Mouse (Mus musculus) neural tube, embryonic 15.5 days (tissue): ENCODE results near the gene Jup. TPM values are rescaled to one million over a fixed set of nuclear protein-coding genes. Genes with fewer than 3 reads are reported as not detected.

Source experiments
- ATAC-seq: fragments of 200-750 bp; cut with Nextera tagmentation; 2 replicates; pipeline ENCODE4 v1.8.0; 2017; ENCODE audit warnings: mild to moderate bottlenecking, moderate TSS enrichment, moderate library complexity; ENCODE audit not compliant: low FRiP score
- H3K27ac ChIP-seq: fragments of 300-500 bp; sonication (generic); replicated peaks from 2 replicates; pipeline ENCODE4 v1.5.1; 2015; ENCODE audit warnings: mild to moderate bottlenecking, inconsistent platforms
- H3K27me3 ChIP-seq: fragments of 300-500 bp; sonication (generic); replicated peaks from 2 replicates; pipeline ENCODE4 v1.6.1; 2015; ENCODE audit warnings: inconsistent platforms
- H3K36me3 ChIP-seq: fragments of 300-500 bp; sonication (generic); 2 replicates; pipeline ENCODE4 v1.6.1; 2015; ENCODE audit warnings: inconsistent platforms
- H3K4me1 ChIP-seq: fragments of 300-500 bp; sonication (generic); 2 replicates; pipeline ENCODE4 v1.6.1; 2015; ENCODE audit warnings: inconsistent platforms
- H3K4me2 ChIP-seq: fragments of 300-500 bp; sonication (generic); 2 replicates; pipeline ENCODE4 v1.6.1; 2015; ENCODE audit warnings: inconsistent platforms, mild to moderate bottlenecking, moderate library complexity
- H3K4me3 ChIP-seq: fragments of 300-500 bp; sonication (generic); replicated peaks from 2 replicates; pipeline ENCODE4 v1.5.1; 2015; ENCODE audit warnings: mild to moderate bottlenecking, inconsistent platforms
- H3K9ac ChIP-seq: fragments of 300-500 bp; sonication (generic); replicated peaks from 2 replicates; pipeline ENCODE4 v1.6.1; 2015; ENCODE audit warnings: mild to moderate bottlenecking, inconsistent platforms
- H3K9me3 ChIP-seq: fragments of 300-500 bp; sonication (generic); replicated peaks from 2 replicates; pipeline ENCODE4 v1.6.1; 2016; ENCODE audit warnings: inconsistent platforms
- WGBS: fragments of 180-500 bp; shearing (Covaris S2); methylation state at CpG from one replicate; pipeline ENCODE4 v1.1.7; 2015; ENCODE audit warnings: mixed read lengths; 5-methylcytosine and 5-hydroxymethylcytosine counted together
- polyA plus RNA-seq: library from polyadenylated mRNA; unstranded; fragments of >200 nt; fragmentation: Nextera tagmentation; extraction: Ambion mirVana; gene quantifications from 2 replicates; pipeline ENCODE4 v1.2.1, GENCODE M21; 2015

Gene Jup
- polyA plus RNA-seq, result 58.2 and 74.6 TPM in 2 replicates

DNA sequence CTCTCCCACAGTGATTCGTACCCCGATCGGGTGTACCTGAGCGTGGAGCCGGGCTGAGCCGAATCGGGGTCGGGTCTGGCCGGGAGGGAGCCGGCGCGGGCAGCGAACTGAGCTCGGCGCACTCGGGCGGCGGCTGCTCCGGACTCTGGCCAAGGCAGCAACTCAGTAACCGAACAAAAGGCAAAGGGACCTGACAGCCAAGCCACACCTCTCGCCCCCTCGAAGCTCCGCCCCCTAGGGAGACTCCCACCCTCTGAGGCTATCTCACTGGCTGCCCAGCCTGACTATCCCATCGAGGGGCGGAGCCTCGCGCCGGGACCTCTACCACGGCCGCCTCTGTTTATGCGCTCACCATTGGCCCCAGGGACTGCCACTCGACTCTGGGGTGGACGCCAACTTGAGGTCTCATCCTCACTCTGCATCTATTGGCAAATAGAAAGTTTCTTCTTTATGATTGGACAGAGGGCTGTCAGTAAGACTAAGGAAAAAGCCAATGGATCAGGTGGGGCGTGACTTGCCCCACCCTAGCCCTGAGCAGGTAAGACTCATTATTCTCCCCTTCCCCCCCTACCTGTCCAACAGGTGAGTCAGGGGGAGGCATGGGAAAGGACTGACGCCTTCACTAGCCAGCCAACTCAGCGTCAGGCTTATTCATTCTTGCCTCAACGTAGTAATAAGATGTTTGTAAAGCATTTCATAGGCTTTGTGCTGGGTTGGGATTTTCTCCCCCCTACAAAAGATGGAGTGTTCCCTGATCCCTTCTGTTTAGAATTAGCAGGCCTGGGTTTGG is at the start of gene Jup:
TSS of gene Jup (minus strand) at position 164 of the 790 bp plus-strand sequence.
- Histone ChIP-seq H3K4me3 (peak within 1 kb of the TSS; percentile 61), H3K4me2 (peak within 1 kb of the TSS; percentile 64), H3K27ac (peak within 1 kb of the TSS; percentile 77), H3K9ac (peak within 1 kb of the TSS; percentile 72), H3K27me3 (0 out of 2 replicates have a peak, but pooled peaks cover 3% of the 10 kb centered on the region), H3K9me3 (no peaks in the 10 kb centered on the region), H3K4me1 (peaks cover 35% of the 10 kb centered on the region), H3K36me3 (no peaks in the 10 kb centered on the region)
- under 1% methylated on average over 37 of the region's 37 CpGs for WGBS
- ATAC-seq, result peak; percentile 98

DNA sequence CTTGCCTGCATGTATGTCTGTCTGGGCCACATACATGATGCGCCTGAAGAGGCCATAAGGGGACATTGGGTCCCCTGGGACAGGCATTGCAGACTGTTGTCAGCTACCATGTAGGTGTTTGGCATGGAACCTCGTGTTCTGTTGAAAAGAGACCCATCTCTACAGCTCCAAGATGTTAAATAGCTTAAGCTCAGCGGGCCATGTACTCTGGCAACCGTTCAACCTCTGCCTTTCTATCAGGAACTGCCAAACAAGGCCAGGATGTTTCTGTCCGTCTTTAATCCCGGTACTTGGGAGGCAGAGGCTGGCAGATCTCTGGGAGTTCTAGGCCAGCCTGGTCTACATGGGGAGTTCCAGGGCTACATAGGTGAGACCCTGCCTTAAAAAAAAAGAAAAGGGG is 45.1 kb upstream of the Jup start:
- peaks cover 25% of the 10 kb centered on the region for H3K4me1 ChIP-seq
- 0 out of 2 replicates have a peak, but pooled peaks cover 3% of the 10 kb centered on the region for H3K36me3 ChIP-seq
- H3K4me3 ChIP-seq, result no peak overlapping the region
- no peak for ATAC-seq
- H3K27me3 ChIP-seq, result no peaks in the 10 kb centered on the region
- no peak overlapping the region for H3K9ac ChIP-seq
- no peak overlapping the region for H3K4me2 ChIP-seq
- H3K27ac ChIP-seq, result no peak overlapping the region
- H3K9me3 ChIP-seq, result no peaks in the 10 kb centered on the region
- 86% methylated on average over 6 of the region's 6 CpGs for WGBS

GRCm38 (mm10) chr11:100441797-100442196 is 44.2 kb upstream of the Jup start, which contains the start of the genes Nt5c3b and Klhl10:
Gene Nt5c3b, minus strand, starts transcription at chr11:100441808.
Gene Klhl10, plus strand, starts transcription at chr11:100441917.
- WGBS, result 79% methylated on average over 8 of the region's 8 CpGs
- peak within 1 kb of the TSS; percentile 76 for H3K4me2 ChIP-seq
- H3K9me3 ChIP-seq, result no peaks in the 10 kb centered on the region
- peaks cover 25% of the 10 kb centered on the region for H3K4me1 ChIP-seq
- ATAC-seq, result no peak
- peak within 1 kb of the TSS; percentile 80 for H3K27ac ChIP-seq
- peak within 1 kb of the TSS; percentile 92 for H3K9ac ChIP-seq
- H3K27me3 ChIP-seq, result no peaks in the 10 kb centered on the region
- peak within 1 kb of the TSS; percentile 84 for H3K4me3 ChIP-seq
- peaks cover 6% of the 10 kb centered on the region; the same call in 1 of the 2 replicates for H3K36me3 ChIP-seq

- H3K4me2 ChIP-seq, result peak overlapping the region; percentile 76
- H3K4me3 ChIP-seq, result peak overlapping the region; percentile 84
- no peaks in the 10 kb centered on the region for H3K27me3 ChIP-seq
- peak overlapping the region; percentile 92 for H3K9ac ChIP-seq
- peaks cover 8% of the 10 kb centered on the region; the same call in 1 of the 2 replicates for H3K36me3 ChIP-seq
- WGBS, result 2% methylated on average over 51 of the region's 52 CpGs
- H3K9me3 ChIP-seq, result no peaks in the 10 kb centered on the region
- H3K27ac ChIP-seq, result peak overlapping the region; percentile 80
- peaks cover 25% of the 10 kb centered on the region for H3K4me1 ChIP-seq
- ATAC-seq, result peak; percentile 97
Measured at GRCm38 (mm10) chr11:100440691-100441522, 43.3 kb upstream of the Jup start.

DNA sequence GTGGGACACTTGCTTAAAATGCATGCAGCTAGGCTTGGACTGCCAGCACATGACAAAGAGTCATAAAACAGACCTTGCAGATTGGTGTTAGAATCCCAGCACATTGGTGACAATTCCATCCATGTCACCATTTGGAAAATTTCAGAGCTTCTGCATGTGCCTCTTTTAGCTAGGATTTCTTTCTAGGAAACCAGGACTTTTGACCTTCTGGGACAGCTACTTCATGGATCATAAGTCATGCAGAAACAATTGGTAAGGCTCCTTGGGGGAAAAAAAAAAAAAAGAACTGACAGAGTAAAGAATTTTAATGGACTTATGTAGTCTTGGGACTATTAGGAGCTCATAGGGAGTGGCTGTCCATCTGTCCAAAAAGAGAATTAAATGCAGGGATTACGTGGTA is 40.3 kb upstream of the Jup start:
- WGBS, result 61% methylated on average over 1 of the region's 1 CpGs
- no peaks in the 10 kb centered on the region for H3K27me3 ChIP-seq
- H3K9ac ChIP-seq, result no peak overlapping the region
- H3K4me1 ChIP-seq, result peaks cover 25% of the 10 kb centered on the region
- no peaks in the 10 kb centered on the region for H3K9me3 ChIP-seq
- no peak overlapping the region for H3K4me3 ChIP-seq
- H3K4me2 ChIP-seq, result no peak overlapping the region
- no peak overlapping the region for H3K27ac ChIP-seq
- peaks cover 23% of the 10 kb centered on the region for H3K36me3 ChIP-seq
- no peak for ATAC-seq

DNA sequence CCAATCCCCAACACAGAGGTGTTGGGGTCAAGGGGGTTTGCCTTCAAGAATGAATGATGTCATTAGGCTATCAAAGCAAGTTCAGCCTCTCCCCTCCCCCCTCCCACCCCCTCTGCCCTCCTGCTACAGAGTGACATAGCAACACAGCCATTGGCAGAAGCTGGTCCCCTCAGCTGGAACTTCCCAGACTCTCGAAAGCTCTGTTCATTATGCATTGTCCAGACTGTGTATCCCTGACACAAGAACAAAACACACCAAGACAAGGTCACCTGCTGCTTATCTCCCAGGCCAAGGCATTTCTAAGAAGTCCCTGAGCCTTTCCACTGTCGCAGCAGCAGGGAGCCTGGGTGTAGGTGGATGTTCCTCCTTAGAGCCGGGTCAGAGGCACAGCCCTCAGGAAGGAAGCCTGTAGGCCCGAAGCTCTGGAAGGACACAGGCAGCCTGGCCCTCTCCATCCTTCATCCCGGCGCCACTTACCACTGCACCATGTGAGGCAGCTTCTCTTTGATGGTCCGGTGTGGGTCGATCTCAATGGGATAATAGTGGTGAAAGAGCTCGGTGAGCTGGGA is 38.2 kb upstream of the Jup start:
- no peaks in the 10 kb centered on the region for H3K27me3 ChIP-seq
- peaks cover 30% of the 10 kb centered on the region for H3K36me3 ChIP-seq
- no peak for ATAC-seq
- H3K9me3 ChIP-seq, result no peaks in the 10 kb centered on the region
- no peak overlapping the region for H3K27ac ChIP-seq
- no peak overlapping the region for H3K4me3 ChIP-seq
- H3K4me2 ChIP-seq, result no peak overlapping the region
- H3K4me1 ChIP-seq, result peaks cover 17% of the 10 kb centered on the region
- WGBS, result 44% methylated on average over 9 of the region's 9 CpGs
- H3K9ac ChIP-seq, result no peak overlapping the region

GRCm38 (mm10) chr11:100432002-100432401 is 34.4 kb upstream of the Jup start:
- peaks cover 38% of the 10 kb centered on the region for H3K36me3 ChIP-seq
- H3K9me3 ChIP-seq, result no peaks in the 10 kb centered on the region
- ATAC-seq, result no peak
- no peak overlapping the region for H3K4me3 ChIP-seq
- WGBS, result 97% methylated on average over 5 of the region's 5 CpGs
- H3K27me3 ChIP-seq, result no peaks in the 10 kb centered on the region
- H3K27ac ChIP-seq, result no peak overlapping the region
- no peak overlapping the region for H3K9ac ChIP-seq
- 0 out of 2 replicates have a peak, but pooled peaks cover 6% of the 10 kb centered on the region for H3K4me1 ChIP-seq
- no peak overlapping the region for H3K4me2 ChIP-seq

- Histone ChIP-seq H3K4me2 (no peak overlapping the region), H3K9ac (no peak overlapping the region), H3K4me3 (no peak overlapping the region), H3K27me3 (no peaks in the 10 kb centered on the region), H3K27ac (no peak overlapping the region), H3K36me3 (peaks cover 29% of the 10 kb centered on the region), H3K9me3 (no peaks in the 10 kb centered on the region), H3K4me1 (0 out of 2 replicates have a peak, but pooled peaks cover 6% of the 10 kb centered on the region)
- WGBS, result 93% methylated on average over 7 of the region's 7 CpGs
- no peak for ATAC-seq
Measured at GRCm38 (mm10) chr11:100430052-100430451, 32.5 kb upstream of the Jup start.

DNA sequence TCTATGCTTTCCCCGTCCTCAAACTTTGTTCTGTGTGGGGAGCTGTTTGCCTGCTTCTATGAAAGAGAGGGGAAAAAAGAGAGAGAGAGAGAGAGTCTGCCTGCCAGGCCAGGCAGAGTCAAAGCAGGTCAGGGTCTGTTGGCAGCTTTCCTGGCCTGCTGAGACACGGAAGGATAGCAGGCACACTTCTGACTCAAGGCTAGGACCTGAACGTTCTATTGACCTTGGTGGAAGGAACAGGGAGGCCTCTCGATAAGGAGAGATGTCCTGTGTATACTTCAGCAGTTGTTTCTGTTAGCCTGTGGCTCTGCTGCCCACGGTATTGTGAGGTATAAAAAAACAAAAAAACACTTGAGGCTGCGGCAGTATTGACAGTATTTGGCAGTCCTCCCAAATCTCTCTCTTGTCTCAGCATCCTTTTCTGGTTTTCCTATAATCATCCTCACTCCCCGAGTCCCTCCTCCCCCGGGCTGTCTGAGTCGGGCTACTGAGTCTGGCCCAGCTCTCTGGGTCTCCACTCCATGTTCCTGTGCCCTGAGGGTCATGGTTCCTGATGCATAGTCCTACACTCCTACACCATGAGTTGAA is 31.1 kb upstream of the Jup start:
- 64% methylated on average over 9 of the region's 9 CpGs for WGBS
- no peak overlapping the region for H3K4me2 ChIP-seq
- no peaks in the 10 kb centered on the region for H3K27me3 ChIP-seq
- H3K4me3 ChIP-seq, result no peak overlapping the region
- 0 out of 2 replicates have a peak, but pooled peaks cover 6% of the 10 kb centered on the region for H3K4me1 ChIP-seq
- H3K36me3 ChIP-seq, result peaks cover 29% of the 10 kb centered on the region
- peak overlapping the region; percentile 58 for H3K27ac ChIP-seq
- no peak for ATAC-seq
- H3K9me3 ChIP-seq, result no peaks in the 10 kb centered on the region
- H3K9ac ChIP-seq, result no peak overlapping the region

GRCm38 (mm10) chr11:100426820-100427219 is 29.3 kb upstream of the Jup start:
- Histone ChIP-seq H3K27ac (no peak overlapping the region), H3K4me2 (no peak overlapping the region), H3K9me3 (no peaks in the 10 kb centered on the region), H3K4me3 (no peak overlapping the region), H3K9ac (no peak overlapping the region), H3K36me3 (peaks cover 17% of the 10 kb centered on the region), H3K27me3 (no peaks in the 10 kb centered on the region), H3K4me1 (0 out of 2 replicates have a peak, but pooled peaks cover 6% of the 10 kb centered on the region)
- no peak for ATAC-seq
- 97% methylated on average over 3 of the region's 3 CpGs for WGBS

GRCm38 (mm10) chr11:100425851-100426250 is 28.3 kb upstream of the Jup start:
- Histone ChIP-seq H3K27me3 (no peaks in the 10 kb centered on the region), H3K9ac (no peak overlapping the region), H3K27ac (no peak overlapping the region), H3K9me3 (no peaks in the 10 kb centered on the region), H3K36me3 (peaks cover 15% of the 10 kb centered on the region), H3K4me2 (no peak overlapping the region), H3K4me3 (no peak overlapping the region), H3K4me1 (0 out of 2 replicates have a peak, but pooled peaks cover 6% of the 10 kb centered on the region)
- 38% methylated on average over 7 of the region's 7 CpGs for WGBS
- 0 out of 2 replicates have a peak, but pooled peaks have one; percentile 17 for ATAC-seq
